Mouse (Mus musculus): ENCODE data around the gene Dzip1. TPM values are rescaled to one million over a fixed set of nuclear protein-coding genes. Genes with fewer than 3 reads are reported as not detected.

The Dzip1 gene
- polyA plus RNA-seq, 1 experiment, result 70.1 TPM

- Histone ChIP-seq H3K27me3 (ENCODE audit: control insufficient read depth, insufficient read depth, low read length) (no peaks in the 10 kb centered on the region), H3K4me3 (ENCODE audit: control insufficient read depth, insufficient read depth, low read length) (no peak overlapping the region), H3K4me1 (replicated peaks; ENCODE audit: control insufficient read depth, insufficient read depth, low read length) (no peaks in the 10 kb centered on the region), H3K27ac (ENCODE audit: control insufficient read depth, insufficient read depth, low read length) (no peak overlapping the region), H3K36me3 (ENCODE audit: control insufficient read depth, insufficient read depth, low read length) (peaks cover 61% of the 10 kb centered on the region)
- peak; percentile 18 for DNase-seq
- TF ChIP-seq POLR2A (IDR thresholded peaks at IDR 0.05; ENCODE audit: control insufficient read depth, extremely low read depth, insufficient read depth, low read length, poor library complexity) (no peak), CTCF (IDR thresholded peaks at IDR 0.05; ENCODE audit: borderline replicate concordance, control insufficient read depth, extremely low read depth, insufficient read depth, low read length, poor library complexity) (no peak)
- WGBS, result 90% methylated on average over 11 of the region's 11 CpGs
Measured at GRCm38 (mm10) chr14:118899940-118900339, 25.3 kb downstream of the Dzip1 start.

GRCm38 (mm10) chr14:118895655-118896054 lies 29.6 kb downstream of the Dzip1 start:
- WGBS, result 94% methylated on average over 10 of the region's 10 CpGs
- no peak overlapping the region for H3K27ac ChIP-seq (ENCODE audit: control insufficient read depth, insufficient read depth, low read length)
- peaks cover 30% of the 10 kb centered on the region for H3K36me3 ChIP-seq (ENCODE audit: control insufficient read depth, insufficient read depth, low read length)
- DNase-seq, result no peak
- H3K4me1 ChIP-seq (replicated peaks; ENCODE audit: control insufficient read depth, insufficient read depth, low read length), result peaks cover 12% of the 10 kb centered on the region
- no peaks in the 10 kb centered on the region for H3K27me3 ChIP-seq (ENCODE audit: control insufficient read depth, insufficient read depth, low read length)
- TF ChIP-seq CTCF (IDR thresholded peaks at IDR 0.05; ENCODE audit: borderline replicate concordance, control insufficient read depth, extremely low read depth, insufficient read depth, low read length, poor library complexity) (no peak), POLR2A (IDR thresholded peaks at IDR 0.05; ENCODE audit: control insufficient read depth, extremely low read depth, insufficient read depth, low read length, poor library complexity) (no peak)
- H3K4me3 ChIP-seq (ENCODE audit: control insufficient read depth, insufficient read depth, low read length), result no peak overlapping the region

GRCm38 (mm10) chr14:118895228-118895627 lies 30.0 kb downstream of the Dzip1 start:
- H3K4me3 ChIP-seq (ENCODE audit: control insufficient read depth, insufficient read depth, low read length), result no peak overlapping the region
- no peak overlapping the region for H3K27ac ChIP-seq (ENCODE audit: control insufficient read depth, insufficient read depth, low read length)
- peaks cover 12% of the 10 kb centered on the region for H3K4me1 ChIP-seq (replicated peaks; ENCODE audit: control insufficient read depth, insufficient read depth, low read length)
- no peak for TF ChIP-seq CTCF (IDR thresholded peaks at IDR 0.05; ENCODE audit: borderline replicate concordance, control insufficient read depth, extremely low read depth, insufficient read depth, low read length, poor library complexity)
- no peak for TF ChIP-seq POLR2A (IDR thresholded peaks at IDR 0.05; ENCODE audit: control insufficient read depth, extremely low read depth, insufficient read depth, low read length, poor library complexity)
- 98% methylated on average over 7 of the region's 7 CpGs for WGBS
- peaks cover 26% of the 10 kb centered on the region for H3K36me3 ChIP-seq (ENCODE audit: control insufficient read depth, insufficient read depth, low read length)
- no peak for DNase-seq
- no peaks in the 10 kb centered on the region for H3K27me3 ChIP-seq (ENCODE audit: control insufficient read depth, insufficient read depth, low read length)

- no peak for DNase-seq
- no peak overlapping the region for H3K4me3 ChIP-seq (ENCODE audit: control insufficient read depth, insufficient read depth, low read length)
- H3K27me3 ChIP-seq (ENCODE audit: control insufficient read depth, insufficient read depth, low read length), result no peaks in the 10 kb centered on the region
- TF ChIP-seq POLR2A (IDR thresholded peaks at IDR 0.05; ENCODE audit: control insufficient read depth, extremely low read depth, insufficient read depth, low read length, poor library complexity) (no peak), CTCF (IDR thresholded peaks at IDR 0.05; ENCODE audit: borderline replicate concordance, control insufficient read depth, extremely low read depth, insufficient read depth, low read length, poor library complexity) (no peak)
- H3K27ac ChIP-seq (ENCODE audit: control insufficient read depth, insufficient read depth, low read length), result no peak overlapping the region
- WGBS, result 90% methylated on average over 4 of the region's 4 CpGs
- H3K36me3 ChIP-seq (ENCODE audit: control insufficient read depth, insufficient read depth, low read length), result peaks cover 35% of the 10 kb centered on the region
- H3K4me1 ChIP-seq (replicated peaks; ENCODE audit: control insufficient read depth, insufficient read depth, low read length), result peaks cover 12% of the 10 kb centered on the region
Measured at GRCm38 (mm10) chr14:118890101-118890500, 35.2 kb downstream of the Dzip1 start.

GRCm38 (mm10) chr14:118884250-118884556 lies 41.1 kb downstream of the Dzip1 start:
- Histone ChIP-seq H3K4me1 (replicated peaks; ENCODE audit: control insufficient read depth, insufficient read depth, low read length) (no peaks in the 10 kb centered on the region), H3K27me3 (ENCODE audit: control insufficient read depth, insufficient read depth, low read length) (no peaks in the 10 kb centered on the region), H3K4me3 (ENCODE audit: control insufficient read depth, insufficient read depth, low read length) (no peak overlapping the region), H3K36me3 (ENCODE audit: control insufficient read depth, insufficient read depth, low read length) (peaks cover 67% of the 10 kb centered on the region), H3K27ac (ENCODE audit: control insufficient read depth, insufficient read depth, low read length) (no peak overlapping the region)
- TF ChIP-seq CTCF (IDR thresholded peaks at IDR 0.05; ENCODE audit: borderline replicate concordance, control insufficient read depth, extremely low read depth, insufficient read depth, low read length, poor library complexity) (no peak), POLR2A (IDR thresholded peaks at IDR 0.05; ENCODE audit: control insufficient read depth, extremely low read depth, insufficient read depth, low read length, poor library complexity) (no peak)
- DNase-seq, result no peak
- 66% methylated on average over 7 of the region's 7 CpGs for WGBS

- no peak for TF ChIP-seq POLR2A (IDR thresholded peaks at IDR 0.05; ENCODE audit: control insufficient read depth, extremely low read depth, insufficient read depth, low read length, poor library complexity)
- TF ChIP-seq CTCF (IDR thresholded peaks at IDR 0.05; ENCODE audit: borderline replicate concordance, control insufficient read depth, extremely low read depth, insufficient read depth, low read length, poor library complexity), result no peak
- Histone ChIP-seq H3K27me3 (ENCODE audit: control insufficient read depth, insufficient read depth, low read length) (no peaks in the 10 kb centered on the region), H3K36me3 (ENCODE audit: control insufficient read depth, insufficient read depth, low read length) (peaks cover 69% of the 10 kb centered on the region), H3K4me1 (replicated peaks; ENCODE audit: control insufficient read depth, insufficient read depth, low read length) (no peaks in the 10 kb centered on the region), H3K27ac (ENCODE audit: control insufficient read depth, insufficient read depth, low read length) (no peak overlapping the region), H3K4me3 (ENCODE audit: control insufficient read depth, insufficient read depth, low read length) (no peak overlapping the region)
- WGBS, result 95% methylated on average over 18 of the region's 18 CpGs
- DNase-seq, result no peak
Measured at GRCm38 (mm10) chr14:118883344-118884249, 41.7 kb downstream of the Dzip1 start.

All from thymus, adult 2 months (tissue).